Mouse (Mus musculus) ES-CJ7 (cell line): Measurements from ENCODE around the gene Kctd17.

Experiments used
- DNase-seq: peaks from one replicate; pipeline ENCODE4 v3.0.0; 2011; ENCODE audit warnings: low read depth, low spot score

The Kctd17 gene

GRCm38 (mm10) chr15:78481448-78482000, 53.2 kb downstream of the Kctd17 start:
- peak; percentile 4 for DNase-seq

GRCm38 (mm10) chr15:78482518-78482917, 54.2 kb downstream of the Kctd17 start:
- no peak for DNase-seq

GRCm38 (mm10) chr15:78483311-78483710, 54.9 kb downstream of the Kctd17 start:
- no peak for DNase-seq

GRCm38 (mm10) chr15:78486564-78486963, 58.2 kb downstream of the Kctd17 start:
- DNase-seq, result no peak

- no peak for DNase-seq
Measured at GRCm38 (mm10) chr15:78487066-78487465, 58.7 kb downstream of the Kctd17 start.
